Mouse (Mus musculus): ENCODE data around the gene 4930558K02Rik.

The 4930558K02Rik gene

GRCm38 (mm10) chr1:161998781-161999180, 19.3 kb upstream of the 4930558K02Rik start:
- DNase-seq (ENCODE audit: low read depth, low spot score) = no peak

GRCm38 (mm10) chr1:161992389-161992788, 13.0 kb upstream of the 4930558K02Rik start:
- DNase-seq (ENCODE audit: low read depth, low spot score) = no peak

- DNase-seq (ENCODE audit: low read depth, low spot score) = no peak
Observed at GRCm38 (mm10) chr1:161991846-161992245, 12.4 kb upstream of the 4930558K02Rik start.

- no peak for DNase-seq (ENCODE audit: low read depth, low spot score)
Observed at GRCm38 (mm10) chr1:161990684-161991578, 11.5 kb upstream of the 4930558K02Rik start.

- DNase-seq (ENCODE audit: low read depth, low spot score) = no peak
Observed at GRCm38 (mm10) chr1:161983979-161984566, 4.6 kb upstream of the 4930558K02Rik start.

GRCm38 (mm10) chr1:161983451-161983850, 4.0 kb upstream of the 4930558K02Rik start:
- DNase-seq (ENCODE audit: low read depth, low spot score) = no peak

- no peak for DNase-seq (ENCODE audit: low read depth, low spot score)
Observed at GRCm38 (mm10) chr1:161980626-161981298, 1.3 kb upstream of the 4930558K02Rik start.

- DNase-seq (ENCODE audit: low read depth, low spot score) = no peak
Observed at GRCm38 (mm10) chr1:161980046-161980445, 610 bp upstream of the 4930558K02Rik start.

- no peak for DNase-seq (ENCODE audit: low read depth, low spot score)
Observed at GRCm38 (mm10) chr1:161978173-161978700, 1.2 kb downstream of the 4930558K02Rik start.

- DNase-seq (ENCODE audit: low read depth, low spot score) = no peak
Observed at GRCm38 (mm10) chr1:161977331-161977730, 2.1 kb downstream of the 4930558K02Rik start.

- peak; percentile 90 for DNase-seq (ENCODE audit: low read depth, low spot score)
Observed at GRCm38 (mm10) chr1:161976255-161977182, 2.9 kb downstream of the 4930558K02Rik start.

- no peak for DNase-seq (ENCODE audit: low read depth, low spot score)
Observed at GRCm38 (mm10) chr1:161972233-161972632, 7.2 kb downstream of the 4930558K02Rik start.

GRCm38 (mm10) chr1:161970874-161971273, 8.6 kb downstream of the 4930558K02Rik start:
- DNase-seq (ENCODE audit: low read depth, low spot score) = no peak

GRCm38 (mm10) chr1:161968589-161969407, 10.6 kb downstream of the 4930558K02Rik start, which contains the start of gene Pigc:
Gene Pigc (plus strand): TSS chr1:161969186.
- DNase-seq (ENCODE audit: low read depth, low spot score) = peak; percentile 88

GRCm38 (mm10) chr1:161967936-161968335, 11.5 kb downstream of the 4930558K02Rik start:
- no peak for DNase-seq (ENCODE audit: low read depth, low spot score)

- peak; percentile 59 for DNase-seq (ENCODE audit: low read depth, low spot score)
Observed at GRCm38 (mm10) chr1:161962465-161963377, 16.7 kb downstream of the 4930558K02Rik start.

GRCm38 (mm10) chr1:161957964-161958950, 21.2 kb downstream of the 4930558K02Rik start:
- DNase-seq (ENCODE audit: low read depth, low spot score) = no peak

GRCm38 (mm10) chr1:161955846-161956245, 23.6 kb downstream of the 4930558K02Rik start:
- DNase-seq (ENCODE audit: low read depth, low spot score) = no peak
